Comparison of ENCODE assay signal across 8 mouse cellular contexts in genomic region chr7:29247314-29247700, GRCm38 (mm10). TPM values are rescaled to one million over a fixed set of nuclear protein-coding genes. Genes with fewer than 3 reads are reported as not detected.
DNase-seq lines count a peak whose midpoint lies in the region; ATAC-seq and TF ChIP-seq lines count a peak whose summit lies in the region.

No protein-coding gene starts in this region.

- ATAC-seq in forebrain, embryonic 12.5 days (ENCODE audit: low FRiP score), result peak; percentile 65; the same call in 1 of the 2 replicates
- ATAC-seq in lung, postnatal 0 days, result peak; percentile 33

- no peak for TF ChIP-seq POLR2A in CH12.LX (IDR thresholded peaks at IDR 0.05; ENCODE audit: low read depth, low read length)

- H3K36me3 ChIP-seq in CH12.LX (replicated peaks in 1 of 2; ENCODE audit: control insufficient read depth in 1 of 2, insufficient read depth in 1 of 2, low read length in 1 of 2), result peaks cover 29 to 58% of the 10 kb centered on the region in 2 experiments
- H3K36me3 ChIP-seq in forebrain, embryonic 12.5 days (replicated peaks), result peaks cover 28% of the 10 kb centered on the region
- no peaks in the 10 kb centered on the region; the same call in 1 of the 2 replicates for H3K36me3 ChIP-seq in lung, postnatal 0 days (ENCODE audit: insufficient read depth, low read length)

- dilution Hi-C loops in CH12.LX (cut with MboI; ENCODE audit: extremely low pct_ligation_motif_present, extremely low pct_unique_long_range_greater_than_20kb, low sequenced_read_pairs), result no loop called here

- in situ Hi-C loops in CH12.LX (cut with MboI; ENCODE audit: low pct_ligation_motif_present, low pct_unique_long_range_greater_than_20kb, low sequenced_read_pairs), result loop anchor here (5.0 kb wide), 1 partner anchor 35 kb away; the partner anchor contains the start of gene Catsperg1

- no peaks in the 10 kb centered on the region for H3K27me3 ChIP-seq in CH12.LX (replicated peaks)
- H3K27me3 ChIP-seq in forebrain, embryonic 12.5 days, result peaks cover 29% of the 10 kb centered on the region
- H3K27me3 ChIP-seq in lung, postnatal 0 days (replicated peaks; ENCODE audit: insufficient read depth, low read length), result no peaks in the 10 kb centered on the region

- intact Hi-C loops in heart, postnatal 14 days (cut with DNase I), result loop anchor here (2.0 to 5.0 kb wide), 2 partner anchors 49 to 120 kb away; partner anchors contain the start of gene Ryr1

- DNase-seq in CH12.LX (ENCODE audit: extremely low read depth), result peak; percentile 51
- DNase-seq in c-Kit-negative CD71-positive TER-119-positive erythroid progenitor cells, embryonic 14.5 days (ENCODE audit: low read depth, low spot score), result peak; percentile 50
- DNase-seq in heart, postnatal 14 days, result peak; percentile 86 to 92
- DNase-seq in layer of hippocampus, adult 18-20 months (ENCODE audit: low spot score in 2 of 2), result peak; percentile 51 to 74
- DNase-seq in lung, postnatal 0 days (ENCODE audit: low spot score), result peak; percentile 83
- peak; percentile 90 for DNase-seq in ovary, postnatal 14 days (ENCODE audit: low spot score)
- DNase-seq in thymus, postnatal 25 days, result peak; percentile 90

- H3K9me3 ChIP-seq in CH12.LX (replicated peaks; ENCODE audit: low read length), result no peaks in the 10 kb centered on the region
- H3K9me3 ChIP-seq in forebrain, embryonic 12.5 days, result no peaks in the 10 kb centered on the region
- H3K9me3 ChIP-seq in lung, postnatal 0 days (ENCODE audit: low read length), result no peaks in the 10 kb centered on the region

- no peaks in the 10 kb centered on the region for H3K79me2 ChIP-seq in CH12.LX (replicated peaks; ENCODE audit: control insufficient read depth, extremely low read depth, insufficient read depth, poor library complexity, severe bottlenecking)

- H3K9ac ChIP-seq in CH12.LX (ENCODE audit: insufficient read depth, low read depth), result no peak overlapping the region
- 0 out of 2 replicates have a peak overlapping the region, but pooled peaks have one; percentile 44 for H3K9ac ChIP-seq in forebrain, embryonic 12.5 days
- H3K9ac ChIP-seq in lung, postnatal 0 days (replicated peaks; ENCODE audit: low read depth), result peak overlapping the region; percentile 46

- H3K4me1 ChIP-seq in CH12.LX (ENCODE audit: control insufficient read depth in 1 of 2, insufficient read depth in 2 of 2), result peaks cover 0 to 3% of the 10 kb centered on the region in 2 experiments; a peak in 1 of 4 replicates
- peaks cover 12% of the 10 kb centered on the region for H3K4me1 ChIP-seq in forebrain, embryonic 12.5 days
- peaks cover 8% of the 10 kb centered on the region for H3K4me1 ChIP-seq in lung, postnatal 0 days (ENCODE audit: insufficient read depth, low read depth, low read length)

- peak; percentile 38 for TF ChIP-seq RAD21 in CH12.LX (IDR thresholded peaks at IDR 0.05; ENCODE audit: low read depth, low read length)

- no peak overlapping the region for H3K4me2 ChIP-seq in CH12.LX (ENCODE audit: insufficient read depth, low read depth, poor library complexity, severe bottlenecking)
- H3K4me2 ChIP-seq in forebrain, embryonic 12.5 days, result peak overlapping the region; percentile 49
- peak overlapping the region; percentile 71 for H3K4me2 ChIP-seq in lung, postnatal 0 days (replicated peaks; ENCODE audit: low read depth, low read length)

- no peak for TF ChIP-seq EP300 in CH12.LX (IDR thresholded peaks at IDR 0.05; ENCODE audit: low read length)
- TF ChIP-seq EP300 in lung, postnatal 0 days (IDR thresholded peaks at IDR 0.05), result no peak

- WGBS in forebrain, embryonic 12.5 days, result 25% methylated on average over 16 of the region's 16 CpGs
- WGBS in lung, postnatal 0 days, result 28% methylated on average over 16 of the region's 16 CpGs

- no peak overlapping the region for H3K27ac ChIP-seq in CH12.LX (ENCODE audit: insufficient read depth, low read depth)
- H3K27ac ChIP-seq in forebrain, embryonic 12.5 days, result no peak overlapping the region
- peak overlapping the region; percentile 95; the same call in 1 of the 2 replicates for H3K27ac ChIP-seq in lung, postnatal 0 days (ENCODE audit: low read length)

- no peak overlapping the region for H3K4me3 ChIP-seq in CH12.LX (replicated peaks in 1 of 3; ENCODE audit: low read depth in 2 of 3, low read length in 2 of 3, poor library complexity in 1 of 3)
- peak overlapping the region; percentile 19; the same call in 1 of the 2 replicates for H3K4me3 ChIP-seq in forebrain, embryonic 12.5 days (replicated peaks)
- H3K4me3 ChIP-seq in lung, postnatal 0 days (ENCODE audit: low read depth, low read length), result peak overlapping the region; percentile 41

- TF ChIP-seq CTCF in CH12.LX (conservative IDR thresholded peaks at IDR 0.05 in 1 of 2, IDR thresholded peaks at IDR 0.05 in 1 of 2; ENCODE audit: low read depth in 2 of 2, low read length in 2 of 2), result peak; percentile 63 to 85
- TF ChIP-seq CTCF in lung, postnatal 0 days (IDR thresholded peaks at IDR 0.05), result peak; percentile 96

TF ChIP-seq in CH12.LX, 34 proteins besides CTCF, POLR2A, EP300 and RAD21:
- no peak for TF ChIP-seq PAX5 (IDR thresholded peaks at IDR 0.05; ENCODE audit: low read length)
- no peak for TF ChIP-seq NRF1 (IDR thresholded peaks at IDR 0.05; ENCODE audit: low read depth, low read length)
- TF ChIP-seq ETS1 (conservative IDR thresholded peaks at IDR 0.05; ENCODE audit: low read depth, low read length), result no peak
- TF ChIP-seq MXI1 (IDR thresholded peaks at IDR 0.05; ENCODE audit: low read depth, low read length), result no peak
- TF ChIP-seq MAFK (IDR thresholded peaks at IDR 0.05; ENCODE audit: insufficient replicate concordance, low read length), result no peak
- TF ChIP-seq SMC3 (IDR thresholded peaks at IDR 0.05; ENCODE audit: low read depth, low read length), result peak; percentile 84
- no peak for TF ChIP-seq ZC3H11A (IDR thresholded peaks at IDR 0.05; ENCODE audit: low read depth, low read length)
- TF ChIP-seq MEF2A (IDR thresholded peaks at IDR 0.05; ENCODE audit: borderline replicate concordance, low read depth, low read length), result no peak

RNA-seq across cellular contexts. Expression of gene 2200002D01Rik, which starts 1.0 kb away (rescaled TPM):
- total RNA-seq in CH12.LX (2012; rRNA removed), result 3.7 and 5.8 TPM in 2 replicates
- total RNA-seq in CH12.LX (2014; rRNA removed), result not detected in 2 replicates
- polyA plus RNA-seq in CH12.LX (2012; ENCODE audit: insufficient read length, low read depth), result not detected in 2 replicates
- polyA plus RNA-seq in forebrain, embryonic 12.5 days (2016; fragmentation: Nextera tagmentation; extraction: Ambion mirVana), result 0.76 and 1.4 TPM in 2 replicates
- 1 to 10 TPM; 2.0 to 2.2 TPM for total RNA-seq in heart, postnatal 14 days (2021)
- not detected for total RNA-seq in layer of hippocampus, adult 18-20 months (2021)
- 123 and 134 TPM in 2 replicates for polyA plus RNA-seq in lung, postnatal 0 days (2015; fragmentation: Nextera tagmentation; extraction: Ambion mirVana)

RNA-seq across cellular contexts. Expression of gene Yif1b, which starts 9.2 kb away (rescaled TPM):
- 84.2 and 99.4 TPM in 2 replicates for total RNA-seq in CH12.LX (2012; rRNA removed)
- total RNA-seq in CH12.LX (2014; rRNA removed), result 61.6 and 69.4 TPM in 2 replicates
- 61.0 and 63.0 TPM in 2 replicates for polyA plus RNA-seq in CH12.LX (2012; ENCODE audit: insufficient read length, low read depth)
- 70.3 and 73.8 TPM in 2 replicates for polyA plus RNA-seq in forebrain, embryonic 12.5 days (2016; fragmentation: Nextera tagmentation; extraction: Ambion mirVana)
- total RNA-seq in heart, postnatal 14 days (2021), result 10 to 100 TPM; 62.0 to 68.3 TPM
- total RNA-seq in layer of hippocampus, adult 18-20 months (2021), result 10 to 100 TPM; 40.4 to 42.6 TPM
- 93.9 and 96.2 TPM in 2 replicates for polyA plus RNA-seq in lung, postnatal 0 days (2015; fragmentation: Nextera tagmentation; extraction: Ambion mirVana)

RNA-seq across cellular contexts. Expression of gene Kcnk6, which starts 15.0 kb away (rescaled TPM):
- total RNA-seq in CH12.LX (2012; rRNA removed) (4.0 TPM in 2 replicates), CH12.LX (2014; rRNA removed) (1.2 and 2.2 TPM in 2 replicates)
- 1.2 and 1.9 TPM in 2 replicates for polyA plus RNA-seq in CH12.LX (2012; ENCODE audit: insufficient read length, low read depth)
- 0.43 and 0.63 TPM in 2 replicates for polyA plus RNA-seq in forebrain, embryonic 12.5 days (2016; fragmentation: Nextera tagmentation; extraction: Ambion mirVana)
- total RNA-seq in heart, postnatal 14 days (2021), result 1 to 10 TPM; 3.8 to 4.4 TPM
- total RNA-seq in layer of hippocampus, adult 18-20 months (2021), result 1 to 10 TPM; 2.3 to 2.4 TPM
- polyA plus RNA-seq in lung, postnatal 0 days (2015; fragmentation: Nextera tagmentation; extraction: Ambion mirVana), result 2.2 and 2.4 TPM in 2 replicates

RNA-seq across cellular contexts. Expression of gene Catsperg1, which starts 33.5 kb away (rescaled TPM):
- total RNA-seq in CH12.LX (2012; rRNA removed), result 0.38 and 0.93 TPM in 2 replicates
- 0.68 and 0.72 TPM in 2 replicates for total RNA-seq in CH12.LX (2014; rRNA removed)
- 1.4 and 2.0 TPM in 2 replicates for polyA plus RNA-seq in CH12.LX (2012; ENCODE audit: insufficient read length, low read depth)
- polyA plus RNA-seq in forebrain, embryonic 12.5 days (2016; fragmentation: Nextera tagmentation; extraction: Ambion mirVana), result 0.78 and 0.87 TPM in 2 replicates
- total RNA-seq in heart, postnatal 14 days (2021), result under 1 TPM; 0.32 to 0.60 TPM
- 1 to 10 TPM; 1.6 to 1.7 TPM for total RNA-seq in layer of hippocampus, adult 18-20 months (2021)
- polyA plus RNA-seq in lung, postnatal 0 days (2015; fragmentation: Nextera tagmentation; extraction: Ambion mirVana), result 0.81 and 1.00 TPM in 2 replicates

RNA-seq across cellular contexts. Expression of gene Spint2, which starts 34.4 kb away (rescaled TPM):
- 25.6 and 29.1 TPM in 2 replicates for total RNA-seq in CH12.LX (2012; rRNA removed)
- not detected in 2 replicates for total RNA-seq in CH12.LX (2014; rRNA removed)
- 3.7 and 4.1 TPM in 2 replicates for polyA plus RNA-seq in CH12.LX (2012; ENCODE audit: insufficient read length, low read depth)
- 42.2 and 45.0 TPM in 2 replicates for polyA plus RNA-seq in forebrain, embryonic 12.5 days (2016; fragmentation: Nextera tagmentation; extraction: Ambion mirVana)
- 10 to 100 TPM; 39.2 to 42.9 TPM for total RNA-seq in heart, postnatal 14 days (2021)
- 10 to 100 TPM; 21.9 to 26.1 TPM for total RNA-seq in layer of hippocampus, adult 18-20 months (2021)
- 429 and 453 TPM in 2 replicates for polyA plus RNA-seq in lung, postnatal 0 days (2015; fragmentation: Nextera tagmentation; extraction: Ambion mirVana)

Comparison
In these comparisons a context has a peak if more than half of its experiments do, and no peak if none do; other contexts are left out.
1. H3K4me3 ChIP-seq: peak in forebrain, embryonic 12.5 days (single experiment) and lung, postnatal 0 days (single experiment); none in CH12.LX (0 of 3).
2. Peak in every context shown above with its lines, with median percentiles within 50 percentile points of each other: DNase-seq.